Mouse (Mus musculus): ENCODE measurements at regions not wholly inside any gene's neighbourhood (a gene's known extent, or its start where the extent isn't known, plus 50 kb on each side); places are given as distances from the start of the nearest gene placed in this dataset.

- DNase-seq (ENCODE audit: low read depth), result no peak
- no peak for TF ChIP-seq POLR2A (IDR thresholded peaks at IDR 0.05; ENCODE audit: borderline replicate concordance, extremely low read depth, insufficient read depth, insufficient read length, poor library complexity, severe bottlenecking)
These were observed 205.9 kb upstream of the Pgrmc2 start for GRCm38 (mm10) chr3:41288735-41289134.

DNA sequence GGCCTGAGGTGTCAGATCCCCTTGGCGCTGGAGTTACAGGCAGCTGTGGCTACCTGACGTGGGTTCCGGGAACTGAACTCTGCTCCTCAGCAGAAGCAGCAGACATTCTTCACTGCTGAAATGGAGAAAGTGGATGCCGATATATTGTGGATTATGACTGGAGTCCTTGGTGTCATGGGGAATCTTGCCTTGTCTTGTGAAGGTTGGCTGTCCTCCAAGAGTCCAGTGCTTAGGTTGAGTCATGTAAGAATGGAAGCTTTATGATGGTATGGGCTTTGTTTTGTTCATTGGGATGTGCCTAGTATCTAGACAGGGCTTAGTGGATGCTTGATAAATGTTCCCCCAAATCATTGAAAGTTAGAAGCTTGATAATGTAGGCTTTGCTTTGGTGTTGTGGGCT is 205.2 kb upstream of the Pgrmc2 start:
- TF ChIP-seq CTCF (IDR thresholded peaks at IDR 0.05; ENCODE audit: borderline replicate concordance, extremely low read depth, insufficient read depth, insufficient read length) (no peak), POLR2A (IDR thresholded peaks at IDR 0.05; ENCODE audit: borderline replicate concordance, extremely low read depth, insufficient read depth, insufficient read length, poor library complexity, severe bottlenecking) (no peak)
- no peak for DNase-seq (ENCODE audit: low read depth)

GRCm38 (mm10) chr3:41285336-41285735 is 202.5 kb upstream of the Pgrmc2 start:
- DNase-seq (ENCODE audit: low read depth), result no peak
- TF ChIP-seq POLR2A (IDR thresholded peaks at IDR 0.05; ENCODE audit: borderline replicate concordance, extremely low read depth, insufficient read depth, insufficient read length, poor library complexity, severe bottlenecking), result no peak
- TF ChIP-seq CTCF (IDR thresholded peaks at IDR 0.05; ENCODE audit: borderline replicate concordance, extremely low read depth, insufficient read depth, insufficient read length), result no peak

GRCm38 (mm10) chr3:41284897-41285296 is 202.1 kb upstream of the Pgrmc2 start:
- TF ChIP-seq POLR2A (IDR thresholded peaks at IDR 0.05; ENCODE audit: borderline replicate concordance, extremely low read depth, insufficient read depth, insufficient read length, poor library complexity, severe bottlenecking) (no peak), CTCF (IDR thresholded peaks at IDR 0.05; ENCODE audit: borderline replicate concordance, extremely low read depth, insufficient read depth, insufficient read length) (no peak)
- peak; percentile 49 for DNase-seq (ENCODE audit: low read depth)

- TF ChIP-seq CTCF (IDR thresholded peaks at IDR 0.05; ENCODE audit: borderline replicate concordance, extremely low read depth, insufficient read depth, insufficient read length), result no peak
- no peak for TF ChIP-seq POLR2A (IDR thresholded peaks at IDR 0.05; ENCODE audit: borderline replicate concordance, extremely low read depth, insufficient read depth, insufficient read length, poor library complexity, severe bottlenecking)
- peak; percentile 65 for DNase-seq (ENCODE audit: low read depth)
These were observed 199.7 kb upstream of the Pgrmc2 start for GRCm38 (mm10) chr3:41282431-41283037.

- no peak for DNase-seq (ENCODE audit: low read depth)
- TF ChIP-seq CTCF (IDR thresholded peaks at IDR 0.05; ENCODE audit: borderline replicate concordance, extremely low read depth, insufficient read depth, insufficient read length) (no peak), POLR2A (IDR thresholded peaks at IDR 0.05; ENCODE audit: borderline replicate concordance, extremely low read depth, insufficient read depth, insufficient read length, poor library complexity, severe bottlenecking) (no peak)
These were observed 193.2 kb upstream of the Pgrmc2 start for GRCm38 (mm10) chr3:41276096-41276495.

- TF ChIP-seq POLR2A (IDR thresholded peaks at IDR 0.05; ENCODE audit: borderline replicate concordance, extremely low read depth, insufficient read depth, insufficient read length, poor library complexity, severe bottlenecking), result no peak
- TF ChIP-seq CTCF (IDR thresholded peaks at IDR 0.05; ENCODE audit: borderline replicate concordance, extremely low read depth, insufficient read depth, insufficient read length), result no peak
- DNase-seq (ENCODE audit: low read depth), result no peak
These were observed 185.7 kb upstream of the Pgrmc2 start for GRCm38 (mm10) chr3:41268516-41268915.

- TF ChIP-seq CTCF (IDR thresholded peaks at IDR 0.05; ENCODE audit: borderline replicate concordance, extremely low read depth, insufficient read depth, insufficient read length) (no peak), POLR2A (IDR thresholded peaks at IDR 0.05; ENCODE audit: borderline replicate concordance, extremely low read depth, insufficient read depth, insufficient read length, poor library complexity, severe bottlenecking) (no peak)
- DNase-seq (ENCODE audit: low read depth), result peak; percentile 56
These were observed 183.4 kb upstream of the Pgrmc2 start for GRCm38 (mm10) chr3:41266216-41266615.

DNA sequence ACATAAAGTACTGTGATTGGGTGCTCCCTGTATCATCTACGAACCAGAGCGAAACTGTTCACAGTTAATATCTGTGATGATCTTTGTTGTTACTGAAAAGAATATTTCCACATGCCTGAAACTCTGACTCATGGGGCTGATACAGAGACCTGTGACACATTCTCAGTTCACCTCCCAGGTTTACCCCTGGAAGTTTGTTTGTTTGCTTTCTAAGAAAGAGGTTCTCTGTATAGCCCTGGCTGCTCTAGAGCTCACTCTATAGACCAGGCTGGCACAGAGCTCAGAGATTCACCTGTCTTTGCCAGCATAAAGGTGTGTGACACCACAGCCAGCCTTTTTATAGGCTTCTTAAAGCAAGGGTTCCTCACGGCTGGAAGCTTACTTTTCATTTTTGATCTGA is 182.6 kb upstream of the Pgrmc2 start:
- DNase-seq (ENCODE audit: low read depth), result no peak
- no peak for TF ChIP-seq POLR2A (IDR thresholded peaks at IDR 0.05; ENCODE audit: borderline replicate concordance, extremely low read depth, insufficient read depth, insufficient read length, poor library complexity, severe bottlenecking)
- no peak for TF ChIP-seq CTCF (IDR thresholded peaks at IDR 0.05; ENCODE audit: borderline replicate concordance, extremely low read depth, insufficient read depth, insufficient read length)

- no peak for DNase-seq (ENCODE audit: low read depth)
- TF ChIP-seq CTCF (IDR thresholded peaks at IDR 0.05; ENCODE audit: borderline replicate concordance, extremely low read depth, insufficient read depth, insufficient read length) (no peak), POLR2A (IDR thresholded peaks at IDR 0.05; ENCODE audit: borderline replicate concordance, extremely low read depth, insufficient read depth, insufficient read length, poor library complexity, severe bottlenecking) (no peak)
These were observed 175.4 kb upstream of the Pgrmc2 start for GRCm38 (mm10) chr3:41258291-41258690.

GRCm38 (mm10) chr3:41244960-41245359 is 162.1 kb upstream of the Pgrmc2 start:
- no peak for DNase-seq (ENCODE audit: low read depth)
- TF ChIP-seq CTCF (IDR thresholded peaks at IDR 0.05; ENCODE audit: borderline replicate concordance, extremely low read depth, insufficient read depth, insufficient read length) (no peak), POLR2A (IDR thresholded peaks at IDR 0.05; ENCODE audit: borderline replicate concordance, extremely low read depth, insufficient read depth, insufficient read length, poor library complexity, severe bottlenecking) (no peak)

DNA sequence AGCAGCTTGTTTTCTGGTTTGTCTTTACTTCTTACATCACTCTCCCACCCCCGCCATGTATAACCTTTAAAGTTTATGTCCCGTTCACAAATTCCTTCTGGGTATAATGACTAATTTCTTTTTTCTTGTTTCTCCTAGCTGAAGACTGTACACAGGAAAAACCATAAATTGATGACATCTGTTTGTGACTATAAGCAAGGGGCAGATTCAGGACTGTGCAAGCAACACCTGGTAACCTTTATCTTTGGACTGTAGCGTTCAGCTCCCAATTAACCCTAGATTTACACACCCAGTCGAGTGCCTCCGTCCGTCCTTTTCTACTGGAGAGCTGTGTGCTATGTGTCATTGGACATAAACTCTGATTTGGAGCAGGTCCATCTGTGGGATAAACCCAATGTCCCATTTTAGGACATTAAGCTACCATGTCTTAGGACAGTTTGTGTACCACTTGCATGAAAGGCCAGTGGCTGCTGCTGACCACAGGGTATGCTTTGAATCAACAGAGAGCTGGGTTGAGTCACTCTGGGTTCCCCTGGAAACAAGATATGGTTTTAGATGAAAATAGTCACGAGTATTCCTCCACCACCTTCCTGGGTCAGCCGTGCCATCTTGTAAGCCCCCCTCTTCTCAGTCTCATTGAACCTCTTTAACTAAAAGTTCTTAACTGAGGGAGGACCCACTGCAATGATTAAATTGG is 159.2 kb upstream of the Pgrmc2 start:
- no peak for DNase-seq (ENCODE audit: low read depth)
- no peak for TF ChIP-seq CTCF (IDR thresholded peaks at IDR 0.05; ENCODE audit: borderline replicate concordance, extremely low read depth, insufficient read depth, insufficient read length)
- TF ChIP-seq POLR2A (IDR thresholded peaks at IDR 0.05; ENCODE audit: borderline replicate concordance, extremely low read depth, insufficient read depth, insufficient read length, poor library complexity, severe bottlenecking), result no peak

All from brain, embryonic 14.5 days (tissue).